Mouse (Mus musculus) megakaryocyte, adult 5-6 weeks (primary cell): ENCODE results near the gene Arhgap6. TPM values are rescaled to one million over a fixed set of nuclear protein-coding genes. Genes with fewer than 3 reads are reported as not detected.

Experiments
- ATAC-seq: 2 replicates; pipeline ENCODE4 v1.8.0; 2016; ENCODE audit warnings: mild to moderate bottlenecking, inconsistent platforms; ENCODE audit not compliant: poor library complexity, severe bottlenecking
- total RNA-seq, 2 experiments: library from RNA; stranded (forward) in 1 of 2; stranded (reverse) in 1 of 2; fragments of 153-499, 151-499 nt in 1 of 2; fragments of 221-1000, 200-1000 nt in 1 of 2; gene quantifications; 2 replicates each; pipeline versions ENCODE4 v1.2.3 to v1.2.4; 2015 to 2017

Gene Arhgap6
- total RNA-seq, 2 experiments from 2014 or later: 1.9 to 3.3 TPM

DNA sequence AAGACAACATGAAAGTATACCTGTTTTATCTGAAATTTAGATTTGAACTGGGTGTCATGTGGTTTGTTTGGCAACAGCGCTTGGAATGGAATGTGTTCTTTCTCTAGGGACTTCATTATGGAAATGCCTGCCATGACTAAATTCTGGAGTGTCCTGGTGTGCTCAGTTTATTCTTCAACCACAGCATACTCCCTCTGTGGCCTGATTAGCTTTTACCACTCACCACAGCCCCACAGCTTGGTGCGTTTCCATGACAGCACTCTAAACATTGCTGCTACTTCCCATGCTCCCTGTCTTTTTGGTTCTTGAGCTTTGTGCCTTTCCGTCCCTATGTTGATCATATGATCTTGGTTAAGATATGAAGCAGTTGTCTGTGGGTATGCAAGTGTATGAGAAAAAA, 182.9 kb downstream of the Arhgap6 start:
- no peak for ATAC-seq

- no peak for ATAC-seq
These were observed 185.5 kb downstream of the Arhgap6 start for GRCm38 (mm10) chrX:168980370-168980769.

GRCm38 (mm10) chrX:169007066-169007465, 212.2 kb downstream of the Arhgap6 start:
- ATAC-seq: no peak

DNA sequence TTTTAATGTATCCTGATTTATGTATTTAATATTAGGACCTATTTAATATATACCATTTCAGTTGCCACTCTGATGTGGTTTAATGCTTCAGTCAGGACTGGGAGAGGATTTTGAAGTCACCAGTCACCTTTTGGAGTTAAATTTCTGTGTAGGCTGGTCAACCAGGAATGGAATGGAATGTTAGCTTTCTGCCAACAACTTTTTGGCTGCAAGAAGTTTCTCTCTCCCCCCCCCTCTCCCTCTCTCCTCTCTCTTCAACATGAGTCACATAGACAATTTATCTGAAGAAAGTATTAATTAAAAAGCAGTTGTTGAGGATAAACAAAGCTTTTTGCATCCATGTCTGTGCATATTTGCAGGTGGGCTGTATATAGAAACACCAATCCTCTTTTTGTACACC, 217.8 kb downstream of the Arhgap6 start:
- no peak for ATAC-seq

GRCm38 (mm10) chrX:169034390-169034789, 239.5 kb downstream of the Arhgap6 start:
- peak; percentile 55 for ATAC-seq

GRCm38 (mm10) chrX:169036403-169037296, 241.8 kb downstream of the Arhgap6 start:
- peak; percentile 95 for ATAC-seq

DNA sequence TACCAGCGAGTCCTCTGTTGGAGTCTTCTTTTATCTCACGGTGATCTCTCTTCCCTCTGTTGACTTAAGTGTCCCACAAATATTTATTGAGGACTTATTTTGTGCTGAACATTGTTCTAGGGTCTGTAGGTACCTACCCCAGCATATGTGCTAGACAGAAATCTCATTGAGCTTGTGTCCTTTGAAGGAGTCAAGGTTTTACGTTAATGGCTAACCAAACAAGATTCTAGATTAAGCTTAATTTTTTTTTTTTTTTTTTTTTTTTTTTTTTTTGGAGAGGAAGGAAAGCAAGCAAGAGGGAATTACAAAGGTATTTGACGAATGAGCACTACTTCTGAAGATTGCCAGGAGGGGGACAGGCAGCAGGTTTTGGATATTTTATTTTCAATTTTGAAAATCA, 242.5 kb downstream of the Arhgap6 start:
- no peak for ATAC-seq

GRCm38 (mm10) chrX:169043872-169044271, 249.0 kb downstream of the Arhgap6 start:
- peak; percentile 59; the same call in 1 of the 2 replicates for ATAC-seq

GRCm38 (mm10) chrX:169047595-169047994, 252.7 kb downstream of the Arhgap6 start:
- ATAC-seq: peak; percentile 27; the same call in 1 of the 2 replicates

GRCm38 (mm10) chrX:169049550-169049949, 254.7 kb downstream of the Arhgap6 start:
- ATAC-seq: no peak

- no peak for ATAC-seq
These were observed 259.1 kb downstream of the Arhgap6 start for GRCm38 (mm10) chrX:169053907-169054476.

DNA sequence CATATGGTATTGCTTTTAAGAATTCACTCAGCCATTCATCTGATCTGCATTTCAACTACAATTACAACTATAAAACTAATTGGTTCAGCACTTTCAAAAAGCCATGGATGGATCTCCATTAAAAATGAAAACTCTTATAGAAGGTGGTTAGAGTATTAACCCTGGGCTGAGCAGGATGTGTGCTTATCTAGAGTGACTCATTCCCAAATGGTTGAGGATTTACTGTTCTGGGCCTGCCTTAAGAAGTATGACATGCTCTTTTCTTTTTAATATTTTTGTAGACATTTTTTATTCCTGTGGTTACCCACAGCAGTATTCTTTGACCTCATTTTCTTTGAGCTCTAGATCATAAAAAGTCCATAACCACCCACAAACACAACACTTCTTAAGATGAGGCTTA, 267.7 kb downstream of the Arhgap6 start:
- no peak for ATAC-seq

DNA sequence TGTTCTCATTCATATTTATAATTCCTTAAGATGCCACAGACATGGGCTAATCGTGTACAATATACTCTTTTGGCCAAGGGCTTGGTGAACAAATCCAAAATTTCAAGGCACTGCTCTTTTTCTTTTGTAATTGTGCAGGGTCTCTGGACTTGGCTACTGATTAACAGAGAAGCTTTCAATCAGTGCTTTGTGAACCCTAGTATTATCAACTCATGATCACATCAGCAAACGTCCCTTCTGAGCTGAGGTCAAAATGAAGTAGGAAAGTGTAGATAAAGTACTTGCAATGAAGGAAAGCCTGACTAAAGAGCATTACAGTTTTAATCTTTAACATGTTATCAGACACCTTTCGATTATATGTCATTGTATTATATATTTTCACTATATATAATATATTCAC, 270.4 kb downstream of the Arhgap6 start:
- ATAC-seq: no peak

DNA sequence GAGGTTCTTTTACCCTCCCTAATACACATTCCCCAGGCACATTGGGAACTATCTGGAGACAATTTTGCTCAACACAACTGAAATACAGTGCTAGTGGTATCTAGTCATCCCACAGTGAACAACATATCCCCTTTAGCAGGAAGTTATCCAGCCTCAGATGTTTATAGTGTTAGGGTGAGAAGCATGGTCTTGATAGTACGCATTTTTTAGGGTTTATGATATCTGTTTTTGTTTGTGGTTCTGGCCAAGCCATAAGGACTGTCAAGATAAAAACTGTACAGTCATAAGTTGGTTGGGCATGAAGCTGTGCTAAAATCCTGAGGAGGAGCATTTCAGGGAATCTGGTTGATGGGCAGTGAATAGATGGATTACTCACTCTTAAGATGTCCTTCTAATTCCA, 271.0 kb downstream of the Arhgap6 start:
- no peak for ATAC-seq

GRCm38 (mm10) chrX:169075020-169075419, 280.1 kb downstream of the Arhgap6 start:
- no peak for ATAC-seq

DNA sequence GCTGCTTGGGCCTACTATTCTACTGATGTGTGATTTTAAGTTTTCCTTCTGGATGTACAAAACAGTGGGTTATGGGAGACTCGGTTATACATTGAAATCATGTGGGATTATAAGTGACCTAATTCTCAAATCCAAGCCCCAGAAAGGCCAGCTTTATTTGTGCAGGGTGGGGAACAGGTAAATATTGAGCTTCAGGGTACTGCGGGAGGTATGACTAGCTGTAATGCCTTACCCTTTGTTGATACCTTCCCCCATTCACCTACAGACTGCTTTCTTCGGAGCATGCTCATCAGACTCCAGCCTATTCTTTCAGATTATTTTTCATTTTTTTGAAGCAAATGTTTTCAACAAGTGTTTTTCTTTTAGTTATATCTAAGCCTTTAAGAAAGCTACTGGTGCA, 286.7 kb downstream of the Arhgap6 start:
- ATAC-seq: no peak

DNA sequence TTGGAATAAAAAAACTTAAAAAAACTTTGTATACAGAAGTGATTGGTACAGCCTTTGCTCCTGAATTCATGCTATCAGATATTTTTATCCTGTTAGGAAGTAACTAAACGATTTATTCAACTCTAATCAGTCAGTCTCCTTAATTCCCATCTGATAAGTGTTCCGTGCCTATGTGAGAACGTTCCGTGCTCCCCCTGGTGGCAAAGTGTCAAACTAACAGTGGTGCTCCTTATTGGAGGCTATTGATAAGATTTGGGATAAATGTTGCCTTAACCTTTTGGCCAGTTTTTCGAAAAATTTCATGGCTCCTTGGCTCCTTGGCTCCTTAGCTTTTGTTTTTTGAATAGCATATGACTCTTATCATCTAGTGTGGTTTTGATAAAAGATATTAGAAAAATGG, 291.0 kb downstream of the Arhgap6 start:
- ATAC-seq: peak; percentile 94

DNA sequence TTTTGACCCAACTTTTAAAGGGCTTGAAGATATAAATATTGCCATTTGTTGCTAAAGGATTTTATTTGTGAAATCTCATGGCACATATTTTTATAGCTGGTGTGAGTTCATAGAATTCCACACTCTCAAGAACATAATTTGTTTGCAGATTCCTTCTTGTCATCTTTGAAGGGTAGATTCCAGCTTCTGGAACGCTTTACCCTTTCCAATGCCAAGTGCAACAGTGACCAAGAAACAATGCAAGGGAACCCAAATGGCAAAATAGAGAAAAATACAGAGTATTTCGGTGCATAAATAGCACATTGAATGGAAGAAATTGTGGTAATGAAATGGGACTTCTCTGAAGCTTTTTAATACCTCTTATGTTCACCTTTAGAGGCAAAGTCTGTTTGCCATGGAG, 294.3 kb downstream of the Arhgap6 start:
- no peak for ATAC-seq

- ATAC-seq: no peak
These were observed 299.7 kb downstream of the Arhgap6 start for GRCm38 (mm10) chrX:169094601-169095000.

- ATAC-seq: no peak
These were observed 300.7 kb downstream of the Arhgap6 start for GRCm38 (mm10) chrX:169095584-169095983.

DNA sequence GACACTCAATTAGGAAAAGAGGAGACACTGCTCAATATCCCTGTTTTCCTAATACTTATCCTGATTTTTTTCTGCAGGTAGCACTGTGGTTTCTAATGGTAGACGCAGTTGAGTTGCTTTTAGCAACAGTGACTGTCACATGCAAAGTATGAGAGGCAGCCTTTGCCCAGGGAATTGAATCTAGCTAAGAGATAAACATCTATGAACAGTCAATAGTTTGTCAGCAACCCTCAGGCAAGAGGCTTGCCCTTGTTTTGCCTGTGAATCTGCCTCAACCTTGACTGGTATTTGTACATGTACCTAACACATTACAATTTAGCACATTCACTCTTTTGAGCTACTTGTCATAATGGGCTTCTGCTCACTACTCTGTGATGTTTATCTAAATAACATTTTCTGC, 307.8 kb downstream of the Arhgap6 start:
- no peak for ATAC-seq

GRCm38 (mm10) chrX:169106048-169106622, 311.2 kb downstream of the Arhgap6 start:
- peak; percentile 87 for ATAC-seq
